Mouse (Mus musculus): ENCODE measurements around the gene Ints1. TPM values are rescaled to one million over a fixed set of nuclear protein-coding genes. Genes with fewer than 3 reads are reported as not detected.
A peak's percentile ranks its signal among the peaks of the same experiment; 100 is the strongest.

Gene Ints1
- total RNA-seq, 2 experiments from 2014 or later, result 36.1 to 36.4 TPM

DNA sequence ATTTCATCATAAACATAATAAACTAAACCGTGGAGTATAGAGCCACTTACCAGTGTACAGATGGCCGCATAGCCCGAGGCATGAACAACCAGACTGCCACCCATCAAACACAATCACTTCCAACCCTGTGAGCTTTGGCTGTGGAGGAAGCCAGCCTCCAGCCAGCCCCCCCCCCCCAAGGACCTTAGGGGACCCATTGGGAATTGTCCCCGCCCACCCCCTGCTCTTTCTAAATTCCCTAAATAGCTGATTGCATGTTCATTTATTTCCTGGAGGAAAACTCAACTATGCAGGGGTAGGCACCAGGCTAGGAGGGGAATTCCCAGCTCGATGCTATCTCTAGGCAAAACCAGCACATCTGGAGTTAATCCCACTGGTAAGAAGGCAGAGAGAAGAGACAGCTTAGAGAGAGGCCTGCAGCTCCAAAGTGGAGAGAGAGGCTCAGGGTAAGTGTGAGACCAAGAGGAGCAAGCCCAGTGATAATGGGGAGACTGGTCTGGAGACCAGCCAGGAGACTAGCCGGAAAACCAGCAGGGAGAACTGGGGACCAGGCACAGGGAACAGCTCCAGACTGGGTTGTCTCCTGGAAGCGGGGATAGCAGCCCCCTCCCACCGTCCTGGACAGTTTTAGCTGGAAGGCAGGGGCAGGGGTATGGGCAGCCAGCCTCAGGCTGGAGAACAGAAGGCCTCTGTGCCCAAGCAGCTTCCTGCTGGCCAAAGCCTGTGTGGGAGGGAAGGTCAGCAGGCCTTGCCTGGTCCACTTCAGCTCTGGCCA, 44.6 kb downstream of the Ints1 start:
- intact Hi-C loops (cut with DNase I; ENCODE audit: low total_unique reads), result no loop called here
- no peak for DNase-seq

DNA sequence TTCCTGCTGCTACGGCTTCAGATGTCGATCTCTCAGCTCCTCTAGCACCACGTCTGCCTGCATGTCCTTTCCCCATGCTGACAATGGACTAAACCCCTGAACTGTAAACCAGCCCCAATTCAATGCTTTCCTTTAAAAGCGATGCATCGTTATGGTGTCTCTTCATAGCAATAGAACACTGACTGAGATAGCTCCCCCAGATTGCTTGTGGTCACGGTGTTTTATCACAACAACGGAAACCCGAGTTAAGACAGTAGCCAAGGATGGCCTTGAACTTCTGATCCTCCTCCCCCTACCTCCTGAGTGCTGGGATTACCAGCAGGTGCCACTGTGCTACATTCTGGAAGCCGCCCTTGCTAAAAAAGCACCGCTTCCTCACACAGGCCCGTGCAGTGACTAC, 48.2 kb downstream of the Ints1 start:
- DNase-seq, result no peak
- intact Hi-C loops (cut with DNase I; ENCODE audit: low total_unique reads), result no loop called here

DNA sequence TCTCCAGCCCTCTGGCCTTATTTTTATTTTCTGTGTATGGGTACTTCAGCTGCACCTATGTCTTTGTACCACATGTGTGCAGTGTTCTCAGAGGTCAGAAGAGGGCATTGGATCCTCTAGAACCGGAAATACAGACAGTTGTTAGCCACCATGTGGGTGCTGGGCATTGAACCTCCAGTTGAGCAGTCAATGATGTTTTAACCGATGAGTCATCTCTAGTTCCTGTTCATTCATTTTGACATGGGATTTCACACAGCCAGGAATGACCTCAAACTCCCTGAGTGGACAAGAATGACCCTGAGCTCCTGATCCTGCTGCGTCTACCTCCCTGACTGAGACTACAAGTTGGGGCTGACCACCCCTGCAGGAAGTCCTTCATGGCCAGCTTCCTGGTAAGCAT, 49.3 kb downstream of the Ints1 start:
- no peak for DNase-seq
- intact Hi-C loops (cut with DNase I; ENCODE audit: low total_unique reads), result no loop called here

DNA sequence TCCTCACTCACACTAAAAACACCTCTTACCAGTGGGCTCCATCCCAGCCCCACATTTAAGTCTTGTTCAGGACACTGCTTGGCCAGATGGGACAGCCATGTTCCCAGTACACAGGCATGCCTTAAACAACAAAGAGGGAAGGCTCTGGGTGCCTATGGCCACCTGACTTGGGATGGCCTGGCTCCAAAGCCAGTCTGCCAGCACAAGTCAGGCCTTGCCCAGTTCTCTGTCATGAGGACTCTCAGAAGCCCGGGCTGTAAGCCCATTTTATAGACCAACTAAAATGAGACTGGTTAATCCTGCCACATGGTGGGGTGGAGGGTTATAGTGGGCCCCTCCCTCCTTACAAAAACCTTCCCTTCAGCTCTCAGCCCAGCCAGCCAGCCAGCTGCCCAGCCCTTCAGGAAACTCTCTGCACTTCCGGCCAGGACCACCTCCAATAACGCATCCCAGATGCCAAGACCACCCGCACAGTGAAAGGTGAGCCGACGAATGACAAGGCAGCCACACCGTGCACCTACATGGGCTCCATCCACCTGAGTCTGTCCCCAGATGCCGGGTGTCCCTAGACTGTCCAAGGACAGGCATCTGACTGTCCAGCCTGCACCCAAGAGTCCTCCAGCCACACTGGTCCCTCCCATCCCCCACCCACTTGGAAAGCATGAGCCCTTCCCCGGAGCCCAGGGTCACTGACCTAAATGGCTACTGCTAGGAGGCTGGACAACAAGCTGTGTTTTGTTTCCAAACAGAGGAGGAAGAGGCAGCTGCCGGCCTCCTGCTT, 50.9 kb downstream of the Ints1 start:
- peak; percentile 58 for DNase-seq
- intact Hi-C loops (cut with DNase I; ENCODE audit: low total_unique reads), result no loop called here

DNA sequence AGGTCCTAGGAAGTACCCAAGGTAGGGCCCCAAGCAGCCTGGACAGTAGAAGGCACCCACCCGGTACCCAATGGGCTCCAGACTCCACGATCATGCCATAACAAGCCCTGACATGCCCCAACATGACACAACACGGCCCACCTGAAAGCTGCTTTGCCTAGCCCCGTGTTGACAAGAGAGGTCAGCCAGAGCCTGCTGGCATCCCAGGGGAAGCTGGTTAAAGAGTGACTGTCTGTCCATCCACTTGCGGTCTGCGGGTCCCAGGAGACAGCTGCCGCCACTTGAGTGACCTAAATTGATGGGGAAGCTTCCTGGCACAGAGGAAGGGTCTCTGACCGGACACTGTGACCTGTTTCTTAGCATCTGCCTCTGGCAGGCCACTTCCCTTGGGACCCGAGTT, 52.4 kb downstream of the Ints1 start:
- intact Hi-C loops (cut with DNase I; ENCODE audit: low total_unique reads), result no loop called here
- no peak for DNase-seq

DNA sequence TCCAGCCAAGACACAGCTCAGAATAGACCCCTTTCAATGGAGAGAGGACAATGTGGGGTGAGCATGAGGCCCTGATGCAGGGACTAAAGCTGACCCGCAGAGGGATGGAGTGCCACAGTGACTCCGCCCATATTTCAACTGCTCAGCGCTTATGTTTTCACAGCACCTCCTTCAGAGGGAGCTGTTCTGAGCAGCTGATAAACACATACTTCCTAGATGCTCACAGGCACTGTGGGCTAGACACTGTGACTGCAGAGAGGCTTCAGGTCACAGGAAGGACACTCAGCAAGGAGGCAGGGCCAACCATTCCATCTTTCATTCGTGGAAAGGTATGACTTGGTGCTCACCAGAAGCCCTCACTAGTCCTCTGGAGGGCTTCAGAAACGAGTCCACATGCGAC, 52.8 kb downstream of the Ints1 start:
- DNase-seq, result no peak
- intact Hi-C loops (cut with DNase I; ENCODE audit: low total_unique reads), result no loop called here

DNA sequence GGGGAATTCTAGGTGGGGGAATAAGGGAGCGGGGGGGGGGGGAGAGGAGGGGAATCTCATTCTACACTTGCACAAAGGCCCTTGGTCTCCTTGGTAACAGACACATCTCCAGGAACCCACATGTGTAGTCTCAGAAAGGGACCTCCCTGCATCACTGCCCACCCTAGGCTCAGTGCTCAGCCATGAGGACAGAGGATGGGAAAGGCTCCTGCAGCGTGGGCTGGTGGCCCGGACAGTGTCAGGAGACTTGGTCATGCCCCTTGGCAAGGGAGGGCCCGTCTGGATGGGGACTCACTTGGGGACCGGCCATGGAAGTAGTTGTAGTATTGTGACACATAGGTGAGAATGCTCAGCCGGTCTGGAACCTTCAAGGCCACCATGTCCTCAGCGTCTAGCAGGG, 56.5 kb downstream of the Ints1 start:
- intact Hi-C loops (cut with DNase I; ENCODE audit: low total_unique reads), result no loop called here
- DNase-seq, result no peak

DNA sequence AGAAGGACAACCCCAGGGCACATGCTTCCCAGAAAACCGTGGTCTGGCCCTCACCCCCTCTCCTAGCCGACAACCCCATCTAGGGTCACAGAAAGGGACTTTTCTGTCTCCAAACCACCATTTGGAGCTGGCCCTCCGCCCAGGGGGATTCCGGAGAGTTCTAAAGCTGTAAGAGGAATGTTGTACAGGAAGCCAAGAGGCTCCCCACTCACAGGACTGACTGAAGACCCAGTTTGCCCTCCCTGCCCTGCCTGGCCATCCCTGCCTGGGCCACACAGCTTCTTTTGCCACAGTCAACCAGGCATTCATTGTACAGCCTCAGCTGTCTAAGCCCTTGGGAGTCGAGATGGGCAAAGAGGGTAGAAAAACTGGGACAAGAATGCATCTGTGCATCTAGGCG, 56.9 kb downstream of the Ints1 start:
- intact Hi-C loops (cut with DNase I; ENCODE audit: low total_unique reads), result no loop called here
- DNase-seq, result peak; percentile 50

DNA sequence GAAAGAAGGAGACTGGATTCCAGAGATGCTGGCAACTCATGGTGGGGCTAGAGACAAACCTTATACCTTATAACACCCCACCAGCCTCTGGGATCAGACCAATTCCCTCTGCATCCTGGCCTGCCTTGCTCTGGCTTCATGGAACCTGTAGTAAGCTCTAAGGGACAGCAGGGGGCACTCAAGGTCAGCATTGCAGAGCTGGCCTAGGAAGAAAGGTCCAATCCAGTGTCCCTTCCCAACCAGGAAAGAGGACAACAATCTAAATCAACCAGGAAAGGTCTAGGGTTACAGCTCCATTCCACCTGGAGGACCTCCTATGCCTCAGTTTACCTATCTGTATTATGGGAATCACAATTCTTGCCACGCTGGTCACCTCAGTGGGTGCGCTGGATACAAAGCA, 57.8 kb downstream of the Ints1 start:
- intact Hi-C loops (cut with DNase I; ENCODE audit: low total_unique reads), result loop anchor here (2.0 kb wide), 1 partner anchor 33 kb away; no protein-coding TSS in a partner anchor
- DNase-seq, result peak; percentile 39

DNA sequence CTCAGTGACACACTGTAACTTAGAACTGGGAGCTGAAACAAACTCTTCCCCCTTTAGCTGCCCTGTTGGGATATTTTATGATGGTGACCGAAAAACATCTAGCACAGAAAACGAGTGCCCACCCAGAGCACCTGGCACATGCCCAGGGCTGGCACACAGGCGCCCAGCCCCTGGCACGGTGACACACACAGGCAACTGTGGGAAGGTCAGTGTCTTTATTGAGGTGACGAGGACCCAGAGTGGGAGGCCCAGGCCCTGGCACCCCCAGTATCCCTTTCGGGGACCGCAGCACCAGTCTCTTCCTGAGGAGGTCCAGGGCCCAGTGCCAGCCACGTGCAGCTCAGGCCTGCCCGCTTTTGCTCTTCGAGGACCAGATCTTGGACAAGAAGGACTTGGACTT, 69.0 kb downstream of the Ints1 start:
- intact Hi-C loops (cut with DNase I; ENCODE audit: low total_unique reads), result no loop called here
- DNase-seq, result no peak

DNA sequence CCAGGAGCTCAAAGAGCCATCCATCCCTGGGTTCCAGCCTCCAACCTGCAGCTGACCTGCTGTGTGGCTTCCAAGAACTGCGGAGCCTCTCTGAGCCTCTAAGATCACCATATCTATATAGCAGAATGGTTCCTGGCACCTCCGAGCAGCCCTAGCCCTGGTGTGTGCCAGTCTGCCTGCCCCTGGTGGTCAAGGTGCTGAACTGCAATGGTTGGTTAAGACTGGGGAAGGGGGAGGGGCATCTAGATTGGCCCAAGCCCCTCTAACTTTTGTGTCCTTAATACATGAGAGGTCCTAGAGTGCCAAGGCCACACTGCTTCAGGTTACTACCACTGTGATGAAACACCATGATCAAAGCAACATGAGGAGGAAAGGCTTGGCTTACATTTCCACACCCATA, 72.6 kb downstream of the Ints1 start:
- intact Hi-C loops (cut with DNase I; ENCODE audit: low total_unique reads), result no loop called here
- no peak for DNase-seq

DNA sequence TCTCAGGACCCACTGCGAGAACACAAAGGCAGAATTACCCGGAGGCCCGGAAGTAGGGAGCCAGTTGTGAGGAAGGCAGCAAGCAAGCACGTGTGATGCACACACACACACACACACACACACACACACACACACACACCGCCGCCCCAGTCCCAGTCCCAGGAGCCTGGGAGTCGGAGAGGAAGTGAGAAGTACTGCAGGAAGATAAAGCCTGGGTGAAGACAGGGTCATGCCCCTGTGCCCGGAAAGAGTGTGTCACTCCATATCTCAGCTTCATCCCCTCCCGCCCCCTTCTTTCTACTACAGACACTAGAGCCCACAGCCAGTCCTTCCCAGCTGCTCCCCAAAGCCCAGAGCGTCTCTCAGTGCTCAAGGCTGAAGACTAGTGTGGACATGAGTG, 73.2 kb downstream of the Ints1 start:
- no peak for DNase-seq
- intact Hi-C loops (cut with DNase I; ENCODE audit: low total_unique reads), result no loop called here

Small RNA genes within 50 kb of the gene (microRNA-seq; reads per million reads assigned to microRNA genes)
- gene Mir7037, result 0 reads per million in 2 experiments

Other genes starting within 250 kb of the Ints1 start
- gene Uncx, start 232.2 kb downstream of the Ints1 start, total RNA-seq (2021), result not detected
- 1 to 10 TPM; 3.0 to 3.1 TPM for gene Micall2, start 39.3 kb downstream of the Ints1 start, total RNA-seq (2021)
- gene Mafk, start 15.8 kb upstream of the Ints1 start, total RNA-seq (2021), result 10 to 100 TPM; 11.1 to 13.6 TPM
- gene Tmem184a, start 44.2 kb upstream of the Ints1 start, total RNA-seq (2021), result under 1 TPM; 0.45 to 0.55 TPM
- not detected for gene Gm26938, start 50.7 kb upstream of the Ints1 start, total RNA-seq (2021)
- 1 to 10 TPM; 7.5 to 8.8 TPM for gene Psmg3, start 51.2 kb upstream of the Ints1 start, total RNA-seq (2021)
- gene Elfn1, start 132.3 kb upstream of the Ints1 start, total RNA-seq (2021), result under 1 TPM; 0.09 to 0.25 TPM

All from gastrocnemius, postnatal 14 days (tissue).